Mouse (Mus musculus) neural tube, embryonic 13.5 days (tissue): ENCODE data around the gene Crispld2. TPM values are rescaled to one million over a fixed set of nuclear protein-coding genes. Genes with fewer than 3 reads are reported as not detected.

Experiments
- ATAC-seq: fragments of 200-750 bp; cut with Nextera tagmentation; 2 replicates; pipeline ENCODE4 v1.8.0; 2017; ENCODE audit warnings: low read depth, mild to moderate bottlenecking, moderate TSS enrichment, moderate library complexity
- H3K27ac ChIP-seq: fragments of 300-500 bp; sonication (generic); replicated peaks from 2 replicates; pipeline ENCODE4 v1.5.1; 2015; ENCODE audit warnings: moderate library complexity, mild to moderate bottlenecking, inconsistent platforms
- H3K27me3 ChIP-seq: fragments of 300-500 bp; sonication (generic); 2 replicates; pipeline ENCODE4 v1.6.1; 2015; ENCODE audit warnings: mild to moderate bottlenecking, inconsistent platforms
- H3K36me3 ChIP-seq: fragments of 300-500 bp; sonication (generic); 2 replicates; pipeline ENCODE4 v1.6.1; 2015; ENCODE audit warnings: mild to moderate bottlenecking, inconsistent platforms
- H3K4me1 ChIP-seq: fragments of 300-500 bp; sonication (generic); replicated peaks from 2 replicates; pipeline ENCODE4 v1.6.1; 2015; ENCODE audit warnings: inconsistent platforms
- H3K4me2 ChIP-seq: fragments of 300-500 bp; sonication (generic); 2 replicates; pipeline ENCODE4 v1.6.1; 2015; ENCODE audit warnings: inconsistent platforms, mild to moderate bottlenecking, moderate library complexity
- H3K4me3 ChIP-seq: fragments of 300-500 bp; sonication (generic); 2 replicates; pipeline ENCODE4 v1.5.1; 2015; ENCODE audit warnings: mild to moderate bottlenecking, inconsistent platforms
- H3K9ac ChIP-seq: fragments of 300-500 bp; sonication (generic); 2 replicates; pipeline ENCODE4 v1.6.1; 2015; ENCODE audit warnings: moderate library complexity, mild to moderate bottlenecking, inconsistent platforms
- H3K9me3 ChIP-seq: fragments of 300-500 bp; sonication (generic); 2 replicates; pipeline ENCODE4 v1.6.1; 2016; ENCODE audit warnings: inconsistent platforms
- WGBS: fragments of 180-500 bp; shearing (Covaris S2); methylation state at CpG from one replicate; pipeline ENCODE4 v1.1.7; 2015; 5-methylcytosine and 5-hydroxymethylcytosine counted together
- polyA plus RNA-seq: library from polyadenylated mRNA; unstranded; fragments of >200 nt; fragmentation: Nextera tagmentation; extraction: Ambion mirVana; gene quantifications from 2 replicates; pipeline ENCODE4 v1.2.1, GENCODE M21; 2015

Crispld2 gene
- polyA plus RNA-seq, 1 experiment from 2014 or later = 4.3 TPM

DNA sequence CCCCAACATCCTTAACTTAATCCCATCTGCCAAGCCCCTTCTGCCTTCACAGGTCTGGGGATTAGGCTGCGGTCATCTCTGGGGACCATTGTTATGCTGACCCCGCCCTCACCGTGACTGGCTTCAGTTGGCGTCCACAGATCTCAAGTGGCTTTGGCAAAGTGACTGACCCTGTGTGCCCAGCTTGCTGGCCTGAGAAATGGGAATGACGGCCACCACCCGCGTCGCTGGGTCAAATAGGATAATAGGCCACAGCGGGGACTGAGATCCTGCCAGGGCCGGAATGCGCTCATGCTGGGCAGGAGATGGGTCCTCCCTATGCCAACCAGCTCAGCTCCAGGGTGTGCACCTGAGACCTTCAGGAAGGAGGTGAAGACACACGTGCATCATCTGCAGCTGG is 46.5 kb downstream of the Crispld2 start:
- 94% methylated on average over 12 of the region's 12 CpGs for WGBS
- 0 out of 2 replicates have a peak, but pooled peaks cover 3% of the 10 kb centered on the region for H3K9me3 ChIP-seq
- no peaks in the 10 kb centered on the region for H3K27me3 ChIP-seq
- H3K4me1 ChIP-seq = peaks cover 5% of the 10 kb centered on the region; the same call in 1 of the 2 replicates
- no peak overlapping the region for H3K4me3 ChIP-seq
- no peak overlapping the region for H3K27ac ChIP-seq
- no peak for ATAC-seq
- no peak overlapping the region for H3K4me2 ChIP-seq
- H3K9ac ChIP-seq = no peak overlapping the region
- H3K36me3 ChIP-seq = no peaks in the 10 kb centered on the region

DNA sequence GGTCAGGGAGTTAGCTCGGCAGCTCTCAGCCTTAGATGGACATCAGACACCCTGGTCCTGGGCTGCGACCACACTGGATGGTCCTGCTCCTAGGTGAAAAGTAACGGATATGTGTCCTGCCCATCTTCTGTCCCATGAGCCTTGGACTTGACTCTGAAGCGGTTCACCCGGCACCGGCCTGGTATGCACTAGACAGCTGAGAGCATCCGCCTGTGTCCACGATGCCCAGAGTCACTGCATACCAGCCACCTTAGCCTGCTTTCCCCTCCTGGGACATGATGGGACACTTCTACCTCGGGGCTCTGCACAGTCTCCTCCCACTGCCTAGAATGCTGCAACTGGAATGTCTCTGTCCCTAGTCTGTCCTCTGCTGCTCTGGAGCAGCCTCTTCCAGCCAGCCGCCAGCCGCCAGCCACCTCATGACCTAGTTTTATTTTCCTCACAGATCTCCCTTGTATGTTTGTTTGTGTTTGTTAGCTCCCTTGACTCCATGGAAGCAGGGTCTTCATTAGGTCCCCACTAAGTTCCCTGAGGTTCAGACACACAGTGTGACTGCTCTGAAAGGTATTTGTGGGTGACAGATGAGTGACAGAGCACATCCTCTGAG is 47.2 kb downstream of the Crispld2 start:
- H3K4me2 ChIP-seq = no peak overlapping the region
- 84% methylated on average over 11 of the region's 11 CpGs for WGBS
- no peak for ATAC-seq

DNA sequence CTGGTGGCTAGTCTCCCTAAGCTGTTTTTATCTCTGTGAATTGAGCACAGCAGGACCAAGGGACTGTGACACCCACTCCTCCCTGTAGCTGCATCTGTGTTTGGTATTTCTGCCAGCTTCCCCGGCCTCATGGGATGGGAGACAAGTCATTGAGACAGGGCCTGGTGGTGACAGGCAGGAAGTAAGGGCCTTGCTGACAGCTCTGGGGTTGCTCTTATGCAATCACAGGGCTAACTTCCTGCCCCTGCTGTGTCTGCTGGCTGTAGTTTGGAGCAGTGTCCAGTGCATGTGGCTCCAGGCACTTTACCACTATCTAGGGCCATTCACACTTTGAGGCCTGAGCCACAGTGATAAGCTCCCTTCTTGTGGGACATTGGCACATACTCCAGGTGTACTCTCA is 48.6 kb downstream of the Crispld2 start:
- no peaks in the 10 kb centered on the region for H3K27me3 ChIP-seq
- WGBS = 81% methylated on average over 1 of the region's 1 CpGs
- no peak overlapping the region for H3K4me2 ChIP-seq
- no peak for ATAC-seq
- no peak overlapping the region for H3K4me3 ChIP-seq
- H3K4me1 ChIP-seq = no peaks in the 10 kb centered on the region
- no peaks in the 10 kb centered on the region for H3K9me3 ChIP-seq
- H3K36me3 ChIP-seq = no peaks in the 10 kb centered on the region
- H3K27ac ChIP-seq = no peak overlapping the region
- no peak overlapping the region for H3K9ac ChIP-seq

More for the DNA sequence above, 47.2 kb downstream of the Crispld2 start:
- Histone ChIP-seq H3K27me3 (no peaks in the 10 kb centered on the region), H3K4me3 (no peak overlapping the region), H3K9ac (no peak overlapping the region), H3K9me3 (0 out of 2 replicates have a peak, but pooled peaks cover 3% of the 10 kb centered on the region), H3K27ac (no peak overlapping the region), H3K4me1 (peaks cover under 1% of the 10 kb centered on the region; the same call in 1 of the 2 replicates), H3K36me3 (no peaks in the 10 kb centered on the region)

DNA sequence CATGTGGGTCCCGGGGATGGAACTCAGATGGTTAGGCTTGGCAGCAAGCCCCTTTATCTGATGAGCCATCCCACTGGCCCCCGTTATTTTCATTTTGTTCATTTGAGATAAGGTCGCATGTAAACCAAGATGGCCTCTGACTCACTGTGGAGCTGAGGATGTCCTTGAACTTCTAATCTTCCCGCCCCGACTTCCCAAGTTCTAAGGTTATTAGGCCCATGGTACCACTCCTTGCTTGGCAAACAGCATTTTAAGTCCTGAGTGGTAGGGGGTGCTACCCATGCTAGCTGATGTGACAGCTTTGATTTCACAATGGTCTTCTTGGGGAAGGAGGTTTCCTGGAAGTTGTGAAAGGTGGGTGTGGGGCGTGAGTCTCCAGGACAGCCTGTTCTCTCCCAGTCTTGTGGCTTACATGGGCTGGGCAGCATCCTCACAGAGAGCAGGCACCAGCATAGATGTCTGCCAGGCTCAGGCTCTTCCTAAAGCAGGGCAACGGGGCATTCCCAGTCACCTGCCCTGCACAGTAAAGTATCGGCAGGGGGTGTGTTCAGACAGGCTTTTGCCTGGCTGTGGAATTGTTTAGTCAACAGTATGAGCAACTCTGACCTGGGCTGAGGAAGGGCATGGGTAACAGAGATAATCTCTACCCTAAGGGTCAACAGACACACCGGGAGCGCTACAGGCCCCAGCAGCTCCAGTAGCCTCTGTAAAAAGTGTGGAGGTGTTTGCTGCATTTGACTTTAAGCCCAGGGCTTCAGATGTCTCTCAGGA is 50.5 kb downstream of the Crispld2 start:
- Histone ChIP-seq H3K27ac (no peak overlapping the region), H3K36me3 (no peaks in the 10 kb centered on the region), H3K4me2 (no peak overlapping the region), H3K9ac (no peak overlapping the region), H3K27me3 (no peaks in the 10 kb centered on the region), H3K4me1 (peaks cover 11% of the 10 kb centered on the region; the same call in 1 of the 2 replicates), H3K9me3 (no peaks in the 10 kb centered on the region), H3K4me3 (no peak overlapping the region)
- no peak for ATAC-seq
- 84% methylated on average over 10 of the region's 10 CpGs for WGBS

DNA sequence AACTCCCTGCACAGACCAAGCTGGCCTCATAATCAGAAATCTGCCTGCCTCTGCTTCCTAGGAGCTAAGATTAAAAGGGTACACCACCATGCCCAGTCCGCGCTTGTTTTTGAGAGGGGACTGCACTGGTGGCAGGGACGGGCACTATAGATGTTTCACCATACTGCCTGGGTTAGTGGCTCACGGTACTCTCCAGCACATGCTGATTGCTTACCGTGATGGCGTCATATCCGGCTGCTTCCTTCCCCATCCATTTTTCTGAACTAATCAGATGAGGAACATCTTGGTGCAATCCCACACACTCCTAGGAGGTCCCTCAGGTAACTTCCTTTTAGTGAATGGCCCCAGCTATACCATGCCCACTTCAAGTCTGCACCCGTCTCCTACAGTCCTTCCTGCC is 52.7 kb downstream of the Crispld2 start:
- no peak for ATAC-seq
- Histone ChIP-seq H3K27ac (no peak overlapping the region), H3K4me3 (no peak overlapping the region), H3K9me3 (no peaks in the 10 kb centered on the region), H3K36me3 (no peaks in the 10 kb centered on the region), H3K4me1 (peaks cover 11% of the 10 kb centered on the region; the same call in 1 of the 2 replicates), H3K9ac (no peak overlapping the region), H3K4me2 (no peak overlapping the region), H3K27me3 (no peaks in the 10 kb centered on the region)
- 89% methylated on average over 8 of the region's 8 CpGs for WGBS

DNA sequence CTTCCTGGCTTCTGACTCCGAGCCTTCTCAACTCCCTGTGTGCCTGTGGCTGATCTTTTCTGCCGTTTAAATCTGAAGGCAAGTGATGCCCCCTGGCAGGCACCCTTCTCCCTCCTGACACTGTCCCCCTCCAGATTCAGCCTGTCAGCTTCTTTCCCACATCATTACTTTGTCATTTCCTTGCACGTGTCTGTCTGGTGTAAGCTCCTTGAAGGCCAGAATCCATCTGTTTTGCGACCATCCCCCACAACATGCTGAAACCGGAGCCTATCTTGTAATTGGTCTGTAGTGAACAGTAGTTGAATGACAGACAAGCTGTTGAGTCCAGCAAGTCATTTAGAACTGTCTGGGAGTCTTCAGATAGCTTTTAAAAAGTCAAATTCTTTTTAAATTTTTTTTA is 53.2 kb downstream of the Crispld2 start:
- H3K4me3 ChIP-seq = no peak overlapping the region
- 52% methylated on average over 5 of the region's 5 CpGs for WGBS
- ATAC-seq = no peak
- no peak overlapping the region for H3K27ac ChIP-seq
- H3K4me2 ChIP-seq = no peak overlapping the region
- H3K9me3 ChIP-seq = no peaks in the 10 kb centered on the region
- no peak overlapping the region for H3K9ac ChIP-seq
- no peaks in the 10 kb centered on the region for H3K27me3 ChIP-seq
- H3K4me1 ChIP-seq = peaks cover 11% of the 10 kb centered on the region; the same call in 1 of the 2 replicates
- H3K36me3 ChIP-seq = no peaks in the 10 kb centered on the region

DNA sequence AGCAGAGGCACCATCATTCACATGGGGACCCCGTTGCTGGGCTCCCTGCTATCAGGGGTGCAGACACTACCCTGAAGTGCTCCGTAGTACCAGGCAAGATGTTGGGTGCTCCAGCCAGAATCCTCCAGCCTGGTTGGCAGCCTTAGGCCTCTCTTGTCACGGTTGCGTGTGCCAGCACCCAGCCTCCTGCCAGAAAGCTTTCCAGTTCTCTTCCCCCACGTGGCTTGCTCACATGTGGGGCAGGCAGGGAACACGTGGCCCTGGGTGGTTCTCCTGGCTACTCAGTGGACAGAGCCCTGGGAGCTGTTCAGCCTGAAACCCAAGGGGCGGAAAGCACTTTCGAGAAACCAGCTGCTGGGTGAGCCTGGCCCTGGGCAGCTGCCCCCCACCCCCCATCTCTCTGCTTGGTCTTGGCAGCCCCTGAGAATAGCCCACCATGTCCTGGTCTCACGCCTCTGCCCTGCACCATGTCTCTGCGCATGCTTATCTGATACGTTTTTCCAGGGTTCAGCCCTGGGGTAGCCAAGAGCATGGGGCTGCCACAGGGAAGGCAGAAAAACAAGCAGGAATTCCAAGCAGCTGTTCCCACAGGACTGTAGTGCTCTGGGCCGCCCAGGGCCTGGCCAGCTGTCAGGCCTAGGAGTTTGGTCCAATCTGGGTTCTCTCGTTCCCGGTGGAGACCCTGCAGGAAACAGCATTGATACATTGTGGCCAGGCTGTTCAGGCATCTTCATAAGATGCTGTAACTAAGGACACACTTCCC is 54.2 kb downstream of the Crispld2 start:
- Histone ChIP-seq H3K27me3 (no peaks in the 10 kb centered on the region), H3K36me3 (no peaks in the 10 kb centered on the region), H3K27ac (peak overlapping the region; percentile 11), H3K9me3 (no peaks in the 10 kb centered on the region), H3K4me3 (no peak overlapping the region), H3K4me2 (no peak overlapping the region), H3K9ac (no peak overlapping the region), H3K4me1 (peaks cover 15% of the 10 kb centered on the region; the same call in 1 of the 2 replicates)
- WGBS = 72% methylated on average over 14 of the region's 14 CpGs
- no peak for ATAC-seq

DNA sequence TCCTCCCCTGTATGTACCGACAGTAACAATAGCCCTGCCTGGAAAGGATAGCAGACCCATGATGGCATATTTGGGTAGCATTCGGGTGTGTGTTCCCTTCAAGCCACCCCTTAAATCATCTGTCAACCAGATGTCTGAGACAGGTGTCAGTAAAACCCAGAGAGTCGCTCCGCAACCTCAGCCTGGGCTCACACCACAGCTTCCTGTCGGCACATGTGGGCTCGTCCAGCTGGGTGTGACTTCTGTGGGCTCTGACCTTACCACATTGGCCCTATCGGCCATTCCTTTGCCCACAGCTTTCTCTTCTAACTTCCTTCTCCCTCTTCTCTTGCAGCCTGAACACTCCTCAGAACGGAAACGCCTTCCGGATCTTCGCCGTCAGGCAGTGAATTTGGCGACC is 57.7 kb downstream of the Crispld2 start:
- H3K27ac ChIP-seq = no peak overlapping the region
- H3K9ac ChIP-seq = no peak overlapping the region
- no peak for ATAC-seq
- H3K4me3 ChIP-seq = no peak overlapping the region
- WGBS = 87% methylated on average over 13 of the region's 13 CpGs
- H3K9me3 ChIP-seq = no peaks in the 10 kb centered on the region
- peaks cover 15% of the 10 kb centered on the region; the same call in 1 of the 2 replicates for H3K4me1 ChIP-seq
- no peaks in the 10 kb centered on the region for H3K27me3 ChIP-seq
- no peaks in the 10 kb centered on the region for H3K36me3 ChIP-seq
- no peak overlapping the region for H3K4me2 ChIP-seq

DNA sequence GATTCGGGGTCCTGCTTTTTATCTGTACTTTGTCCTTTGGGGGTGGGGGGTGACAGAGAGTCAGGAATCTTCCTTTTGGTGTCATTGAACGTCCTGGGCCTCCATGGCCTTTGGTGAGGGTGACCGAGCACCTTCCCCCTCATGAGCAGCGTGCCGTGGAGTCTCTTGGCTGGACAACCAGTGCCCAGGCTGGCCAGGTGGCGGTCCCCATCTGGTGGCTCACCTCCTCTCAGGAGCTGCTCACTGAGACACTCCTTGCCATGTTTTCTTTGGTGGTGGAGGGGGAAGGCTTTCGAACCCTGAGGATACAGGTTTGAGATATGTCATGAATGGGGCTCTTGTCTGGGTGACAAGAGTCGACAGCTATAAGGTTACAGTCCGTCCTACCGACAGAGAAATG is 58.1 kb downstream of the Crispld2 start:
- H3K9me3 ChIP-seq = no peaks in the 10 kb centered on the region
- H3K4me3 ChIP-seq = no peak overlapping the region
- WGBS = 83% methylated on average over 10 of the region's 10 CpGs
- H3K27ac ChIP-seq = no peak overlapping the region
- H3K4me2 ChIP-seq = no peak overlapping the region
- H3K27me3 ChIP-seq = no peaks in the 10 kb centered on the region
- peaks cover 15% of the 10 kb centered on the region; the same call in 1 of the 2 replicates for H3K4me1 ChIP-seq
- H3K9ac ChIP-seq = no peak overlapping the region
- ATAC-seq = no peak
- no peaks in the 10 kb centered on the region for H3K36me3 ChIP-seq

DNA sequence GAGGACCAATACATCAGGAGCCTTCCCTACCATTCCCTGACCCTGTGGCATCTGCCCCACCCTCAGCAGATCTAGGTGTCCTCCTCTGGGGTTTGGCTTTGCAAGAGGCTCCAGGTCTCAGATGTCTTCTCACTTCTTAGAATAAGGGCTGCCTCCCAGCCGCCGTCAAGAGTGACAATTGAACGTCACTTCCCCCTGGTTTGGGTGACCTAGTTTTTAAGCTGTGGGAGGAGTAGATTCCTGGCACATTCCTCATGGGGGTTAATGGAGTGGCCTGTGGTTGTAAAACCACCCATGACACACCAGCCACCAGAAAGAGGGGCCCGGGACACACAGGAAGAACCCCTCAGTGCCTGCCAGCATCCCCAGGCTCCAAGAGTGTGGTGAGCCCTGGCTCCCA is 58.8 kb downstream of the Crispld2 start:
- Histone ChIP-seq H3K9ac (no peak overlapping the region), H3K27me3 (no peaks in the 10 kb centered on the region), H3K4me1 (peaks cover 14% of the 10 kb centered on the region; the same call in 1 of the 2 replicates), H3K36me3 (no peaks in the 10 kb centered on the region), H3K9me3 (no peaks in the 10 kb centered on the region), H3K4me3 (no peak overlapping the region), H3K4me2 (no peak overlapping the region), H3K27ac (no peak overlapping the region)
- ATAC-seq = no peak
- WGBS = 65% methylated on average over 4 of the region's 4 CpGs

DNA sequence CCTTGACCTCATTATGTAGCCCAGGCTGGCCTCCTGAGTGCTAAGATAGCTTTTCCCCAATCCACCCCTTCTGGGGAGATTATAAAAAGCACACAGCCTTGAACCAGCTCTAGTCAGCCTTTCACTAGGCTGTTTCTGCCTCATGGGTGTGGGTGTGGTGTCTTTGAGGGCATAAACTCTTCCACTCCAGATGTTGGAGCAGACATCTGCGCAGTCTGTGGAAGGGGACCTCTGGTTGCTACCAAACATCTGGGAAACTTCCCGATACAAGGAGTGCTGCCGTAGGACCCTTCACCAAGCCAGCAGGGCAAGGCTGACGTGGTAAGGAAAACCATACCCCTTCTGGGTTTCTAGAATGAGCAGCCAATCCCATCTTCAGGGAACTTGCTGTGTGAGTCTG is 59.7 kb downstream of the Crispld2 start:
- H3K4me3 ChIP-seq = no peak overlapping the region
- H3K9ac ChIP-seq = no peak overlapping the region
- no peaks in the 10 kb centered on the region for H3K27me3 ChIP-seq
- ATAC-seq = no peak
- no peaks in the 10 kb centered on the region for H3K36me3 ChIP-seq
- H3K9me3 ChIP-seq = no peaks in the 10 kb centered on the region
- H3K27ac ChIP-seq = no peak overlapping the region
- 0 out of 2 replicates have a peak, but pooled peaks cover 5% of the 10 kb centered on the region for H3K4me1 ChIP-seq
- no peak overlapping the region for H3K4me2 ChIP-seq
- 88% methylated on average over 4 of the region's 4 CpGs for WGBS

DNA sequence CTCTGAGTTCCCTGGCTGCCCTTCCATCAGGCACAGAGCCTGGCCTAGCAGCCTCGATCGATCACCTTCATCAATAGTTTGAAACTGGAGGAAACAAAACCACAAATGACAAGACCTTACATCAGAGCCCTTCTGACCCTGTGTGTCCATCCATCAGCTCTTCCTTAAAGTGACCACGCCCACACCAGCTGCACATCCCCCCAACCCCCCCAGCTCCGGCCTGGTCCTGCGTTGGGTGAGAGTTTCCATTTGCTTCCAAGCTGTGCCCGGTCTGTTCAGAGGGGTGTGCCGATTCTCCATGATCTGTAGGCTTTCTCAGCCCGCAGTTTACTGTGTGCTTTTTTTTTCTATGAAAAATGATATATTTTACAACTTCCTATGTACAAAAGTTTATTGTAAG is 60.1 kb downstream of the Crispld2 start:
- Histone ChIP-seq H3K27ac (no peak overlapping the region), H3K36me3 (no peaks in the 10 kb centered on the region), H3K27me3 (no peaks in the 10 kb centered on the region), H3K9ac (no peak overlapping the region), H3K4me1 (0 out of 2 replicates have a peak, but pooled peaks cover 4% of the 10 kb centered on the region), H3K9me3 (no peaks in the 10 kb centered on the region), H3K4me3 (no peak overlapping the region), H3K4me2 (no peak overlapping the region)
- no peak for ATAC-seq
- WGBS = 75% methylated on average over 8 of the region's 8 CpGs
